Mouse (Mus musculus): ENCODE results near the gene Tcf12. TPM values are rescaled to one million over a fixed set of nuclear protein-coding genes. Genes with fewer than 3 reads are reported as not detected.

Tcf12 gene
- total RNA-seq, 2 experiments from 2014 or later = 82.5 to 95.3 TPM

- DNase-seq = peak; percentile 40
Measured at GRCm38 (mm10) chr9:71835203-71835815, 276.4 kb downstream of the Tcf12 start.

GRCm38 (mm10) chr9:71834707-71835106 lies 277.0 kb downstream of the Tcf12 start:
- no peak for DNase-seq

- peak; percentile 84 for DNase-seq
Measured at GRCm38 (mm10) chr9:71831756-71832699, 279.6 kb downstream of the Tcf12 start.

GRCm38 (mm10) chr9:71830994-71831393 lies 280.7 kb downstream of the Tcf12 start:
- DNase-seq = no peak

- DNase-seq = no peak
Measured at GRCm38 (mm10) chr9:71830365-71830764, 281.3 kb downstream of the Tcf12 start.

GRCm38 (mm10) chr9:71829753-71830152 lies 281.9 kb downstream of the Tcf12 start:
- no peak for DNase-seq

GRCm38 (mm10) chr9:71829137-71829536 lies 282.5 kb downstream of the Tcf12 start:
- DNase-seq = no peak

- DNase-seq = no peak
Measured at GRCm38 (mm10) chr9:71827371-71827770, 284.3 kb downstream of the Tcf12 start.

- peak; percentile 80 for DNase-seq
Measured at GRCm38 (mm10) chr9:71826040-71826525, 285.6 kb downstream of the Tcf12 start.

GRCm38 (mm10) chr9:71822003-71822402 lies 289.7 kb downstream of the Tcf12 start:
- DNase-seq = no peak

- no peak for DNase-seq
Measured at GRCm38 (mm10) chr9:71818453-71818852, 293.2 kb downstream of the Tcf12 start.

GRCm38 (mm10) chr9:71816121-71816520 lies 295.6 kb downstream of the Tcf12 start:
- no peak for DNase-seq

GRCm38 (mm10) chr9:71813565-71813964 lies 298.1 kb downstream of the Tcf12 start:
- no peak for DNase-seq

- DNase-seq = no peak
Measured at GRCm38 (mm10) chr9:71812914-71813313, 298.8 kb downstream of the Tcf12 start.

GRCm38 (mm10) chr9:71812402-71812801 lies 299.3 kb downstream of the Tcf12 start:
- DNase-seq = no peak

GRCm38 (mm10) chr9:71811404-71811803 lies 300.3 kb downstream of the Tcf12 start:
- no peak for DNase-seq

GRCm38 (mm10) chr9:71810723-71811122 lies 300.9 kb downstream of the Tcf12 start:
- DNase-seq = no peak

- DNase-seq = no peak
Measured at GRCm38 (mm10) chr9:71808640-71809254, 302.9 kb downstream of the Tcf12 start.

- no peak for DNase-seq
Measured at GRCm38 (mm10) chr9:71807801-71808200, 303.9 kb downstream of the Tcf12 start.

GRCm38 (mm10) chr9:71806422-71806805 lies 305.3 kb downstream of the Tcf12 start:
- peak; percentile 89 for DNase-seq

- DNase-seq = no peak
Measured at GRCm38 (mm10) chr9:71805646-71806421, 305.8 kb downstream of the Tcf12 start.

- DNase-seq = no peak
Measured at GRCm38 (mm10) chr9:71804116-71804515, 307.6 kb downstream of the Tcf12 start.

Measured in adrenal gland, postnatal 10 days (tissue).